Mouse (Mus musculus) T-cell, adult 66 days (primary cell): ENCODE data around the gene Sept11. TPM values are rescaled to one million over a fixed set of nuclear protein-coding genes. Genes with fewer than 3 reads are reported as not detected.

Source experiments
- total RNA-seq, 2 experiments: library from RNA; stranded (reverse); gene quantifications; 3 replicates in 1 of 2; 4 replicates in 1 of 2; pipeline ENCODE4 v1.2.4; 2023

Gene Sept11
- 10 to 100 TPM; 60.4 to 72.2 TPM for total RNA-seq

GRCm38 (mm10) chr5:93092857-93093622 lies at the start of gene Sept11:
Gene Sept11 (plus strand): TSS chr5:93093437.

GRCm38 (mm10) chr5:93044584-93045370 lies 48.5 kb upstream of the Sept11 start, which contains the start of gene Sowahb:
Gene Sowahb (minus strand): TSS chr5:93045022.

DNA sequence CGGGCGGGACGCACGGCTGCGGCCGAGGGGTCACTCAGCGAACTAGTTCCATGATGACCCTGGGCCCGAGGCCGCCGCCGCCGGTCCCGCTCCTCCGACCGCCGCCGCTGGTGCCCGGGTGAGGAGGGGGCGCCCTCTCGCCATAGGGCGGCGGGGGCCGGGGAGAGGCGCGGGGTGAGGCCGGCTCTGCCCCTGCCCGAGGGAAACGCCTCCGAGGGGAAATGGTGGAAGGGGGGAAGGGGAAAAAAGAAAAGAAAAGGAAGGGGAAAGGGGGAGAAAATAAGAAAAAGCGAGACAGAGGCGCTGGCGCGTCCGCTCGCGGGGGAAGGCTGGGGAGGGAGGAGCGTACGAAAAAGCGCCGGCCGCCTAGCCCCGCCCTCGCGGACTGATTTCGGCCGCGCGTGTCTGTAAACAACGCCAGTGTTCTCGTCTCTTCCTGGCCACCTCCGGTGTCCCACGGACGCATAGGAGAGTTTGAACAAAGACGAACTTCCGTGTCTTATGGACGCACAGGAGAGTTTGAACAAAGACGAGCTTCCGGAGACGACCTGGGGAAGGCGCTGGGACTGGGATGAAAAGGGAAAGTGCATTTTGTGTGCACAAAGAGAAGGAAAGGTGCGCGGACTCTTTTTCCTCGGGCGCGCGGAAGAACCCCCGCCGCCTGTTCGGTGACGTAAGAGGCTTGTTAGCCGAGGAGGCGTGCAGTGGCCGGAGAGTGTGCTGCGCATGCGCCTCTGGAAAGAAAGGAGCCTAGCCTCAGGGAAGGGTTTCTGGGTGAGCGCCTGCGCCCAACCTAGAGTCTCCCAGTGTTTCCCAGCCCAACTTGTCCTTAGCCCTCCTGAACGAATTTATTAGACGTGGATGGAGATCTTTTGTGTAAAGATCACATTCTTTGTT lies 113.1 kb downstream of the Sept11 start, which contains the start of the genes Ccni and 2010109A12Rik:
Gene Ccni, minus strand, starts transcription at position 387 of the 897 bp plus-strand sequence.
Gene 2010109A12Rik, plus strand, starts transcription at position 410 of the 897 bp plus-strand sequence.

Other genes starting within 250 kb of the Sept11 start
- not detected for gene Sowahb, start 48.4 kb upstream of the Sept11 start, total RNA-seq
- gene Ccni, start 113.1 kb downstream of the Sept11 start, total RNA-seq, result 100 to 1,000 TPM; 167 to 171 TPM
- gene 2010109A12Rik, start 113.1 kb downstream of the Sept11 start, total RNA-seq, result 1 to 10 TPM; 3.1 TPM
- 10 to 100 TPM; 50.8 to 67.8 TPM for gene Ccng2, start 173.8 kb downstream of the Sept11 start, total RNA-seq